Mouse (Mus musculus) gastrocnemius, postnatal 36 days (tissue): Measurements from ENCODE around the gene Ttk. TPM values are rescaled to one million over a fixed set of nuclear protein-coding genes. Genes with fewer than 3 reads are reported as not detected.

Experiments used
- DNase-seq, 2 experiments: peaks; one replicate each; pipeline ENCODE4 v3.0.0; 2022
- intact Hi-C: fragments of 180-260 bp; cut with DNase I; formaldehyde crosslinking; loops from one replicate; pipeline ENCODE4 v1.15.1; 2025
- total RNA-seq, 2 experiments: library from RNA; stranded (reverse); gene quantifications; 2 replicates each; pipeline ENCODE4 v1.2.3; 2021

The Ttk gene
- total RNA-seq, 2 experiments from 2014 or later: 0.35 to 0.38 TPM

DNA sequence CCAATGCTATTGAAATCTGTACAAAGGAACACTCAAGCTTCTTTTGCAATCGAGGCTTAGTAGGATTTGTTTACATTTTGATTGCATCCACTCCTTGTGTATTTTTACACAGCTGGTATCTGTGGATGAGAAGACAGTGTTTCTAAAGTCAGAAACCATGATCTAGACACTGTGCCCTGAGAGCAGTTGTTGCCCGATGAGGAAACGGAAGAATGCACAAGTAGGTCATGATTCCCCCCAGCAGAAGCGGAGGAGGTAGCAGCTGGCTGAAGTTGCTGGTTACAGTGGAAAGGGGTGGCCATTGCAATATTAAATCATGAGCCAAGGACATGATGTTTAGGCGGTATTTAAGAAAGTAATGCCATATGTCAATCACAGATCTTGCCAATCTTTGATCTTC lies 53.7 kb downstream of the Ttk start:
- DNase-seq: no peak
- intact Hi-C loops: no loop called here

GRCm38 (mm10) chr9:83893073-83893472 lies 58.6 kb downstream of the Ttk start:
- intact Hi-C loops: no loop called here
- DNase-seq: no peak

- no peak for DNase-seq
- intact Hi-C loops: no loop called here
Measured at GRCm38 (mm10) chr9:83893767-83894330, 59.4 kb downstream of the Ttk start.

DNA sequence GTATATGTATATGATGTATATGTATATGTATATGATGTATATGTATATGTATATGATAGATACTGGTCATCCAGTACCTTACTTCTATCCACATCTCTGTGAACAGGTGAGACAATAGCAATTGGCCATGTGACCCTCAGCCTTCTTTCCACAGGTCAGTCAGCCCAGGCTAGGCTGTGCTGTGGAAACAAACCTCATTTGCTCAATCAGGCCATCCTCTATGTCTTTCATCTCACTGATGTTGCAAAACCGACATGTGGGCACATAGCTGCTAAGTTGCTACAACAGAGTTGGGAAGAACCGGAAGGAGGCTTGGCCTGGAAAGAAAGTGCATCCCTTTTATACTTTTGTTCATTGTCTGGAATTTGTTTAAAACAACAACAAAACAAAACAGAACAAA lies 67.6 kb downstream of the Ttk start:
- DNase-seq: no peak
- intact Hi-C loops: loop anchor here (5.0 kb wide), 1 partner anchor 95 kb away; the partner anchor contains the start of gene Elovl4

DNA sequence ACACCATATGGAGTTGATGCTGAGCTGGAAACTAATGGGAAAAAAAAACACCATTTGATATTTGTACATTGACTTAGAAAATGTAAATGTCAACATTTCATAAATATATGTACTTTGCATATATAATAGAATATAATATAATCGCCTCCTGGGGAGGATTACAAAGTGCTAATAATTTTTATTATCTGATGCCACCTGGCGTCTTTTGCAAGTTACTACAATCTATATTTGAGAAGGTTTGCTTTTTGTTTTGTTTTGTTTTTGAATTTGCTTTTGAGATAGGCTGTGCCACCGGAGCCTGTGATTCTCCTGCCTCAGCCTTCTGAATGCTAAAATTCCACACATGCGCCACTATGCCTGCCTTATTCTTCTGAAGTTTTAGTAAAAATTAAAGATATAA lies 71.3 kb downstream of the Ttk start:
- DNase-seq: no peak
- intact Hi-C loops: no loop called here

DNA sequence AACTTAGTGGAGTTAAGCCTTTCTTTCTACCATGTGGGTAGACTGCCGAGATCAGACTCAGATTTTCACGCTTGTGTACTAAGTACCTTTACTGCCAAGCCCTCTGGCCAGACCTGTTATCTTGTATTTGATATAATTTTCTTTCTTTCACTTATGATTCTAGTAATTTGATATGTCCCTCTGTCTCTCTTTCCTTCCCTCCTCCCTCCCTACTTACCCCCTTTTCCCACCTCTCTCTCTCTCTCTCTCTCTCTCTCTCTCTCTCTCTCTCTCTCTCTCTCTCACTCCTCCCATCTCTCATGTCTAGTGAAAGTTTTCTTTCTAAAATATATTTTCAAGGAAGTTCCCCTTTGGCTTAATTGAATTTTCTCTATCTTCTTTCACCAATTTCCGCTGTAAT lies 72.5 kb downstream of the Ttk start:
- no peak for DNase-seq
- intact Hi-C loops: no loop called here

DNA sequence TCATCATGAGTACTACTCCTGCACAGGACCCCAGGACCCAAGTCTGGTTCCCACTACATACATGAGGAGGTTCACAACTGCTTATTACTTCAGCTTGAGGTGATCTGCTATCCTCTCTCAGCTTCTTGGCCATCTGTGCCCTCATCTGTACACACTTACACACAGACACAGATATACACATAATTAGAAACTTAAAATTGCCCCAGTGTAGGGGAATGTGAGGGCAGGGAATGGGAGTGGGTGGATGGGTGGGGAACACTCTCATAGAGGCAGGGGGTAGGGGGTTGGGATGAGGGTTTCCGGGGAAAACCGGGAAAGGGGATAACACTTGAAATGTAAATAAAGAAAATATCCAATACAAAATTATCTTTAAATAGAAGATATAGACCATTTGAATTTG lies 75.3 kb downstream of the Ttk start:
- no peak for DNase-seq
- intact Hi-C loops: no loop called here

DNA sequence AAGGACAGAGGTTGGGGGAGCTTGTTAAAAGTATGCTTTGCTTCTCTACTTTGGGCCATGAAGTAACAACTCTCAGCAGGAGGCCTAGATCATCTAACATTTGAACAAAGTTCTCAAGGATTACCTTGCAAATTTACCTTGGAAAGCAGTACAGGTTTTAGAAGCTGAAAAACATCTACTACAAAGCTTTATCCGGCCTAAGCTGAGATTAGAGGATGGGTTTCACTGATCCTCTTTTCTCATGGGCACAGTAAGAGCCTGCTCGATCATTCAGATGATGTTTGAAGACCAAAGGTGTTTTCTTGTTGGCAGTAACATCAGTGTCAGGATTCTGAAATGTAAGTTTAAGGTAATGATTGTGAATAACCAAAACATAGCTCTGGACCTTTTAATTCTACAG lies 76.4 kb downstream of the Ttk start:
- DNase-seq: no peak
- intact Hi-C loops: no loop called here

Other genes with a start within 250 kb of the Ttk start
- under 1 TPM in 1 of 2 experiments, not detected in 1; 0.47 TPM for gene Elovl4, start 28.4 kb upstream of the Ttk start, total RNA-seq
- 10 to 100 TPM; 27.3 to 53.4 TPM for gene Bckdhb, start 90.5 kb downstream of the Ttk start, total RNA-seq